Mouse (Mus musculus) thymus, adult 2 months (tissue): Measurements from ENCODE around the gene Sptb. TPM values are rescaled to one million over a fixed set of nuclear protein-coding genes. Genes with fewer than 3 reads are reported as not detected.

ENCODE experiments used
- DNase-seq: peaks from one replicate; pipeline ENCODE4 v3.0.0; 2021
- H3K27ac ChIP-seq: fragments of 200-500 bp; 2 replicates; pipeline ENCODE4 v1.5.1; 2012; ENCODE audit warnings: low read length, control low read depth; ENCODE audit not compliant: control insufficient read depth, insufficient read depth
- H3K27me3 ChIP-seq: fragments of 200-500 bp; 2 replicates; pipeline ENCODE4 v1.6.1; 2012; ENCODE audit warnings: mild to moderate bottlenecking, low read length, moderate library complexity, mixed read lengths; ENCODE audit not compliant: control insufficient read depth, insufficient read depth
- H3K36me3 ChIP-seq: fragments of 200-500 bp; 2 replicates; pipeline ENCODE4 v1.6.1; 2012; ENCODE audit warnings: mild to moderate bottlenecking, low read length, moderate library complexity; ENCODE audit not compliant: control insufficient read depth, insufficient read depth
- H3K4me1 ChIP-seq: fragments of 200-500 bp; replicated peaks from 2 replicates; pipeline ENCODE4 v1.6.1; 2012; ENCODE audit warnings: low read length; ENCODE audit not compliant: control insufficient read depth, insufficient read depth
- H3K4me3 ChIP-seq: fragments of 200-500 bp; 2 replicates; pipeline ENCODE4 v1.5.1; 2012; ENCODE audit warnings: mild to moderate bottlenecking, low read length, control low read depth, moderate library complexity; ENCODE audit not compliant: control insufficient read depth, insufficient read depth
- CTCF ChIP-seq: fragments of 200-500 bp; IDR thresholded peaks from 2 replicates; pipeline ENCODE4 v1.5.1; 2012; ENCODE audit warnings: mild to moderate bottlenecking, control low read depth, low read length, moderate library complexity, borderline replicate concordance; ENCODE audit not compliant: control insufficient read depth, poor library complexity, insufficient read depth; ENCODE audit errors: extremely low read depth
- POLR2A ChIP-seq: fragments of 200-500 bp; IDR thresholded peaks from 2 replicates; pipeline ENCODE4 v1.6.1; 2012; ENCODE audit warnings: mild to moderate bottlenecking, low read length, control low read depth, moderate library complexity; ENCODE audit not compliant: control insufficient read depth, poor library complexity, insufficient read depth; ENCODE audit errors: extremely low read depth
- WGBS: fragments of 180-500 bp; shearing (Covaris S2); methylation state at CpG from one replicate; pipeline ENCODE4 v1.1.7; 2018; 5-methylcytosine and 5-hydroxymethylcytosine counted together
- polyA plus RNA-seq: library from polyadenylated mRNA; depleted of rRNA; stranded (reverse); fragments of >200 nt; gene quantifications from 2 replicates; pipeline ENCODE4 v1.2.3, GENCODE M21; 2012

The Sptb gene
- polyA plus RNA-seq, 1 experiment, result 3.0 TPM

DNA sequence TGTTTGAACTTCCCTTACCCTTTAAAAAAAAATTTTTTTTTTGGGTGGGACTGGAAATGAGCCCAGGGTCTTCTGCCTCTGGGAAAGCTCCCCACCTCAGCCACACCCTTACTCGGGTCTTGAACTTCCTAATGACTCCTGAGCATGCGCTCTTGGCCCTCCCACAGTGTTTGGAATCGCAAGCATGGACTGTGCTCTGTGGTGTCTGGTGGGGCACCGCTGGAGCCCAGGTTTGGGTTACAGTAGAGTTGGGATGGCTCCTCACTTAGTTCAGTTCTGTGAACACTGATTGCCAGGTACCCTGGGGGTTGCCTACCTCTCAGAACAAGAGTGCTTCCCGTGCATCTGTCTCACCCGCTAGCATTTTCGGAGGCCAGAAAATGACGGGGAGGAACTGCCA lies 168.9 kb downstream of the Sptb start:
- H3K4me1 ChIP-seq, result peaks cover 22% of the 10 kb centered on the region
- WGBS, result 78% methylated on average over 8 of the region's 8 CpGs
- no peak for TF ChIP-seq POLR2A
- TF ChIP-seq CTCF, result no peak
- no peaks in the 10 kb centered on the region for H3K36me3 ChIP-seq
- H3K27me3 ChIP-seq, result no peaks in the 10 kb centered on the region
- H3K4me3 ChIP-seq, result no peak overlapping the region
- no peak for DNase-seq
- H3K27ac ChIP-seq, result no peak overlapping the region

DNA sequence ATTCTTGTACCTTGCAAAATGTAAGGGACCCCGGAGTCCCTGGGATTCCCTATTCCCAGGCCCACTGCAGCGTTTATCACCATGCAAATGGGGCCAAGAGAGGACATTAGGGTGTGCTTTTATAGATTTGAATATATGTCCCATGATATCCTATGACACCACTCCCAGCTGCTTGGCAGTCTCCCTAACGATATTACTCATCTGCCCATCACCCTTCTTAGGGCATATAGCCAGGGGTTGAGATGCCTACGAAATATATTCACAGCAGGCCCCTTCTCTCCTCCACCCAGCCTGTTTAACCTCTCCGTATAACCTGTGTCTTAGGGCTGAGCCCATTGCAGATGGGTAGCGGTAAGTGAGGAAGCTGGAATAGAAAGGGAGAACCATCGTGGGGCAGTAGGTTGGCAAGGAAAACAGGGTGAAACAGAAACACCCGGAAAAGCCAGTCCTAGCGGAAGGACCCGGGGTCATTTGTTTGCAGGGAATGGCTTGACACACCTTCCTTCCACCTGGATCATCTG lies 169.6 kb downstream of the Sptb start:
- TF ChIP-seq POLR2A (no peak), CTCF (no peak)

DNA sequence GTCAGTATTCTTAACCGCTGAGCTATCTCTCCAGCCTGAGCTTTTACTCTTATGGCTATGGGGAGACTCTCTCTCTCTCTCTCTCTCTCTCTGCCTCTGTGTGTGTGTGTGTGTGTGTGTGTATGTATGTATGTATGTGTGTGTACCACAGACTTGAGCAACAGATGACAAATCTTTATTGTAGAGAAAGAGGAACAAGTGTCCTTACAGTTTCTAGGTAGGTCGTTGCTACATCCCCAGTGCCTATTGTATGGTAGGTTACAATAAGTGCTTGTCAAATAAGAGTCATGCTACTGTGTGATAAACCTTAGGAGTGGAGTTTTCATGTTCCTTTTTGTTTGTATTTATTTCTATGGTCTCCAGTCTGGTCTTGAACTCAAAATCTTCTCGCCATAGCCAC lies 170.2 kb downstream of the Sptb start:
- no peak overlapping the region for H3K27ac ChIP-seq

More for the DNA sequence above, 169.6 kb downstream of the Sptb start:
- no peaks in the 10 kb centered on the region for H3K27me3 ChIP-seq
- no peaks in the 10 kb centered on the region for H3K36me3 ChIP-seq
- WGBS, result 92% methylated on average over 10 of the region's 10 CpGs
- H3K27ac ChIP-seq, result peak overlapping the region; percentile 18; the same call in 1 of the 2 replicates
- no peak overlapping the region for H3K4me3 ChIP-seq
- no peak for DNase-seq
- H3K4me1 ChIP-seq, result peaks cover 20% of the 10 kb centered on the region

DNA sequence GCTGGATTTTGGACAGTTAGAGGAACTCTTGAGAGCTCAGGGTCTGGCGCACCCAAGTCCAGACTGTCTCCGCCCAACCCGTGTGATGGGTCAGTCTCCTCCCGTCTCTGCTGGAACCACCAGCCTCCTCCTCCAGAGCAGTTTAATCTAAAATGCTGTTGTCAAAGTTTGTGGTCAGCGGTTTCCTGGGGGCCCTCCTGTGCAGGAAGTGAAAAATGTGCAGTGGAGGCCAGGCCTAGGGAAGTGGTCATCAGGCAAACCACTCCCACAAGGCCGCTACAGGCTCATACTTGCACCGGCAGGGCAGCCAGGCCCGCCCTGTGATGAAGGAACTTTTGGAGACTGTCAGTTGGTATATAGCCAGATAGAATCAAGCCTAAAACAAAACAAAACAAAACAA lies 172.9 kb downstream of the Sptb start:
- no peaks in the 10 kb centered on the region for H3K36me3 ChIP-seq
- 29% methylated on average over 8 of the region's 8 CpGs for WGBS

More for the DNA sequence above, 170.2 kb downstream of the Sptb start:
- no peak for DNase-seq
- Histone ChIP-seq H3K27me3 (no peaks in the 10 kb centered on the region), H3K4me1 (peaks cover 20% of the 10 kb centered on the region), H3K36me3 (no peaks in the 10 kb centered on the region), H3K4me3 (no peak overlapping the region)
- 73% methylated on average over 3 of the region's 3 CpGs for WGBS
- TF ChIP-seq CTCF, result no peak
- no peak for TF ChIP-seq POLR2A

DNA sequence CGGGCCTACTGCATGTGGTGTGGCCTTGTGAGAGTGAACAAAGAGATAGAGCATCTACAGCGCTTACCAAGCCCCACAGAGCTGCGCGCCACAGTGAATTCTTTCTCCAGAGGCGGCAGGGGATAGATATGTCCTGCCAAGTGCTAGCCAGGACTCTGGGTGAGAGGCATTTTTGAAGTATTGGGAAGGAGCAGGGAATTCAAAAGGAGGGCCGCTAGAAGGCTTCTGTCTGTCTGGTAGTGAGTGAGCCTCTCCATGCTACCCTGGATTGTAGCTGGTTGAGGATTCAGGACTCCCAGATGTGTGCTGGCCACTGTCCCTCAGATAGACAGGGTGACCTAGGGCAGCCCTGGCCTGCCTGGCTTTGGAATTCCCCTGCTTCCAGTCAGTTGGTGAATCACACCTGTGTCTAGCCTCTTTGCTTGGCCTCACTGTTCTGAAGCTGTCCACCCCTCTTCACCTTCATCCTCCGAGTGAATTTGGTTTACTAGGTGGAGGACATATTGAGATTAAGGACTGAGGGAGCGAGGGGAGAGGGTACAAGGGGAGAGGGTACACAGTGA lies 173.7 kb downstream of the Sptb start:
- Histone ChIP-seq H3K4me3 (no peak overlapping the region), H3K27ac (no peak overlapping the region), H3K4me1 (peaks cover 43% of the 10 kb centered on the region), H3K36me3 (no peaks in the 10 kb centered on the region), H3K27me3 (no peaks in the 10 kb centered on the region; the same call in 1 of the 2 replicates)
- TF ChIP-seq POLR2A (no peak), CTCF (no peak)
- 84% methylated on average over 8 of the region's 8 CpGs for WGBS
- DNase-seq, result no peak

More for the DNA sequence above, 172.9 kb downstream of the Sptb start:
- DNase-seq, result peak; percentile 34
- H3K4me3 ChIP-seq, result no peak overlapping the region
- H3K27me3 ChIP-seq, result no peaks in the 10 kb centered on the region
- TF ChIP-seq POLR2A, result no peak
- no peak for TF ChIP-seq CTCF
- peaks cover 38% of the 10 kb centered on the region for H3K4me1 ChIP-seq
- H3K27ac ChIP-seq, result no peak overlapping the region

DNA sequence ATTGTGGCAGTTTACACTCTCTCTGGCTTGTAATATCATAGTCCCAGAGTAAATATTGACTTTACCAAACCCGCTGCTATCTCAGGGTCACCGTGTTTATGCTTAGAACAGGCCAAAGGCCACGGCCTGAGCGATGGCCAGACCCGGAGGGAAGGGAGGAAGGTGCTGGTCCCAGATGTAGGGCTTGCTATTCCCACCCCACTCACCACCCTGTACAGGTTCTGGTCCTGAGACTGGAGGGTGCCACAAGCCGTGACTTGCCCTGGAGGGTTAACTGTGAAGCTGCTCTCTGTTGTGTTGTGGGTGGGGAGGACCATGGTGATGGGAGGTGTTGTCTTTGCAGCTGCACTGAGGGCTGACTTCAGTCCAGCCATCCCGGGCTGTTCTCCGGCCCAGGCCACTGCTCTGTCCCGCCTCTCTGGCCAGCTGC lies 174.9 kb downstream of the Sptb start:
- H3K4me1 ChIP-seq, result peaks cover 43% of the 10 kb centered on the region
- H3K27ac ChIP-seq, result no peak overlapping the region
- no peaks in the 10 kb centered on the region; the same call in 1 of the 2 replicates for H3K27me3 ChIP-seq
- no peaks in the 10 kb centered on the region for H3K36me3 ChIP-seq
- 74% methylated on average over 9 of the region's 9 CpGs for WGBS
- DNase-seq, result no peak
- H3K4me3 ChIP-seq, result no peak overlapping the region
- TF ChIP-seq CTCF, result no peak
- TF ChIP-seq POLR2A, result no peak
